Mouse (Mus musculus): Measurements from ENCODE around the gene 6430531B16Rik. TPM values are rescaled to one million over a fixed set of nuclear protein-coding genes. Genes with fewer than 3 reads are reported as not detected.

Gene 6430531B16Rik
- total and polyA plus RNA-seq, 3 experiments, result 0.13 TPM; not detected in 2

GRCm38 (mm10) chr7:139930732-139931131 is 47.8 kb downstream of the 6430531B16Rik start:
- Histone ChIP-seq H3K4me3 (ENCODE audit: control insufficient read depth in 1 of 2, insufficient read depth in 1 of 2, low read depth in 2 of 2, low read length in 2 of 2) (no peak overlapping the region), H3K27ac (ENCODE audit: control insufficient read depth, low read depth, low read length) (no peak overlapping the region), H3K36me3 (ENCODE audit: control insufficient read depth in 1 of 2, insufficient read depth in 2 of 2, low read length in 2 of 2) (no peaks in the 10 kb centered on the region), H3K9ac (ENCODE audit: control insufficient read depth, low read depth, low read length, poor library complexity, severe bottlenecking) (no peak overlapping the region), H3K4me1 (ENCODE audit: control insufficient read depth in 1 of 2, insufficient read depth in 2 of 2, low read length in 2 of 2) (no peaks in the 10 kb centered on the region), H3K79me2 (ENCODE audit: control insufficient read depth, insufficient read depth, low read length, poor library complexity) (no peaks in the 10 kb centered on the region), H3K27me3 (ENCODE audit: control insufficient read depth in 1 of 2, insufficient read depth in 2 of 2, low read length in 2 of 2) (no peaks in the 10 kb centered on the region), H3K9me3 (replicated peaks; ENCODE audit: insufficient read depth, low read length) (no peaks in the 10 kb centered on the region)
- TF ChIP-seq MYB (IDR thresholded peaks at IDR 0.05; ENCODE audit: low read depth, low read length) (no peak), CTCF (IDR thresholded peaks at IDR 0.05 in 2 of 3, conservative IDR thresholded peaks at IDR 0.05 in 1 of 3; ENCODE audit: control insufficient read depth in 1 of 3, insufficient read depth in 1 of 3, low read depth in 2 of 3, low read length in 3 of 3, poor library complexity in 1 of 3, severe bottlenecking in 1 of 3) (peak; percentile 21 to 52 (median 47); a peak in 4 of 6 replicates)
- DNase-seq (ENCODE audit: low read depth, low spot score), result no peak

Other genes starting within 250 kb of the 6430531B16Rik start
- not detected in 2 replicates for gene Adgra1, start 144.6 kb downstream of the 6430531B16Rik start, total RNA-seq (2012; rRNA removed)
- gene Adgra1, start 144.6 kb downstream of the 6430531B16Rik start, polyA plus RNA-seq (2012; ENCODE audit: insufficient read depth in 1 of 2, insufficient read length in 2 of 2, low read depth in 1 of 2, low replicate concordance in 2 of 2, missing spikeins in 1 of 2), result not detected
- 0.07 TPM in 1 of 2 replicates, not detected in the other for gene Kndc1, start 84.1 kb downstream of the 6430531B16Rik start, total RNA-seq (2012; rRNA removed)
- not detected for gene Kndc1, start 84.1 kb downstream of the 6430531B16Rik start, polyA plus RNA-seq (2012; ENCODE audit: insufficient read depth in 1 of 2, insufficient read length in 2 of 2, low read depth in 1 of 2, low replicate concordance in 2 of 2, missing spikeins in 1 of 2)
- not detected in 2 replicates for gene Utf1, start 35.0 kb downstream of the 6430531B16Rik start, total RNA-seq (2012; rRNA removed)
- not detected for gene Utf1, start 35.0 kb downstream of the 6430531B16Rik start, polyA plus RNA-seq (2012; ENCODE audit: insufficient read depth in 1 of 2, insufficient read length in 2 of 2, low read depth in 1 of 2, low replicate concordance in 2 of 2, missing spikeins in 1 of 2)
- gene Adam8, start 13.8 kb upstream of the 6430531B16Rik start, total RNA-seq (2012; rRNA removed), result 0.39 and 0.75 TPM in 2 replicates
- under 1 TPM in 1 of 2 experiments, not detected in 1; 0.50 TPM for gene Adam8, start 13.8 kb upstream of the 6430531B16Rik start, polyA plus RNA-seq (2012; ENCODE audit: insufficient read depth in 1 of 2, insufficient read length in 2 of 2, low read depth in 1 of 2, low replicate concordance in 2 of 2, missing spikeins in 1 of 2)
- gene Zfp511, start 57.6 kb upstream of the 6430531B16Rik start, total RNA-seq (2012; rRNA removed), result 29.4 and 35.6 TPM in 2 replicates
- gene Zfp511, start 57.6 kb upstream of the 6430531B16Rik start, polyA plus RNA-seq (2012; ENCODE audit: insufficient read depth in 1 of 2, insufficient read length in 2 of 2, low read depth in 1 of 2, low replicate concordance in 2 of 2, missing spikeins in 1 of 2), result 10 to 100 TPM in 1 of 2 experiments, not detected in 1; 51.5 TPM
- 27.0 and 27.1 TPM in 2 replicates for gene Tubgcp2, start 57.9 kb upstream of the 6430531B16Rik start, total RNA-seq (2012; rRNA removed)
- 10 to 100 TPM in 1 of 2 experiments, not detected in 1; 43.6 TPM for gene Tubgcp2, start 57.9 kb upstream of the 6430531B16Rik start, polyA plus RNA-seq (2012; ENCODE audit: insufficient read depth in 1 of 2, insufficient read length in 2 of 2, low read depth in 1 of 2, low replicate concordance in 2 of 2, missing spikeins in 1 of 2)
- not detected in 2 replicates for gene Msx3, start 70.3 kb upstream of the 6430531B16Rik start, total RNA-seq (2012; rRNA removed)
- not detected for gene Msx3, start 70.3 kb upstream of the 6430531B16Rik start, polyA plus RNA-seq (2012; ENCODE audit: insufficient read depth in 1 of 2, insufficient read length in 2 of 2, low read depth in 1 of 2, low replicate concordance in 2 of 2, missing spikeins in 1 of 2)
- not detected in 2 replicates for gene Caly, start 103.8 kb upstream of the 6430531B16Rik start, total RNA-seq (2012; rRNA removed)
- under 1 TPM in 1 of 2 experiments, not detected in 1; 0.11 TPM for gene Caly, start 103.8 kb upstream of the 6430531B16Rik start, polyA plus RNA-seq (2012; ENCODE audit: insufficient read depth in 1 of 2, insufficient read length in 2 of 2, low read depth in 1 of 2, low replicate concordance in 2 of 2, missing spikeins in 1 of 2)
- not detected in 2 replicates for gene Prap1, start 114.6 kb upstream of the 6430531B16Rik start, total RNA-seq (2012; rRNA removed)
- not detected for gene Prap1, start 114.6 kb upstream of the 6430531B16Rik start, polyA plus RNA-seq (2012; ENCODE audit: insufficient read depth in 1 of 2, insufficient read length in 2 of 2, low read depth in 1 of 2, low replicate concordance in 2 of 2, missing spikeins in 1 of 2)
- gene Fuom, start 123.7 kb upstream of the 6430531B16Rik start, total RNA-seq (2012; rRNA removed), result 0.36 and 1.1 TPM in 2 replicates
- 10 to 100 TPM in 1 of 2 experiments, not detected in 1; 10.9 TPM for gene Fuom, start 123.7 kb upstream of the 6430531B16Rik start, polyA plus RNA-seq (2012; ENCODE audit: insufficient read depth in 1 of 2, insufficient read length in 2 of 2, low read depth in 1 of 2, low replicate concordance in 2 of 2, missing spikeins in 1 of 2)
- 0.29 TPM in 1 of 2 replicates, not detected in the other for gene Paox, start 137.0 kb upstream of the 6430531B16Rik start, total RNA-seq (2012; rRNA removed)
- under 1 TPM in 1 of 2 experiments, not detected in 1; 0.25 TPM for gene Paox, start 137.0 kb upstream of the 6430531B16Rik start, polyA plus RNA-seq (2012; ENCODE audit: insufficient read depth in 1 of 2, insufficient read length in 2 of 2, low read depth in 1 of 2, low replicate concordance in 2 of 2, missing spikeins in 1 of 2)
- 22.8 and 30.3 TPM in 2 replicates for gene Echs1, start 137.7 kb upstream of the 6430531B16Rik start, total RNA-seq (2012; rRNA removed)
- gene Echs1, start 137.7 kb upstream of the 6430531B16Rik start, polyA plus RNA-seq (2012; ENCODE audit: insufficient read depth in 1 of 2, insufficient read length in 2 of 2, low read depth in 1 of 2, low replicate concordance in 2 of 2, missing spikeins in 1 of 2), result 10 to 100 TPM in 1 of 2 experiments, not detected in 1; 47.7 TPM
- 10.8 and 18.1 TPM in 2 replicates for gene Mtg1, start 158.8 kb upstream of the 6430531B16Rik start, total RNA-seq (2012; rRNA removed)
- gene Mtg1, start 158.8 kb upstream of the 6430531B16Rik start, polyA plus RNA-seq (2012; ENCODE audit: insufficient read depth in 1 of 2, insufficient read length in 2 of 2, low read depth in 1 of 2, low replicate concordance in 2 of 2, missing spikeins in 1 of 2), result 10 to 100 TPM in 1 of 2 experiments, not detected in 1; 38.1 TPM
- gene Sprn, start 176.1 kb upstream of the 6430531B16Rik start, total RNA-seq (2012; rRNA removed), result not detected in 2 replicates
- not detected for gene Sprn, start 176.1 kb upstream of the 6430531B16Rik start, polyA plus RNA-seq (2012; ENCODE audit: insufficient read depth in 1 of 2, insufficient read length in 2 of 2, low read depth in 1 of 2, low replicate concordance in 2 of 2, missing spikeins in 1 of 2)
- not detected in 2 replicates for gene Olfr522, start 186.0 kb upstream of the 6430531B16Rik start, total RNA-seq (2012; rRNA removed)
- not detected for gene Olfr522, start 186.0 kb upstream of the 6430531B16Rik start, polyA plus RNA-seq (2012; ENCODE audit: insufficient read depth in 1 of 2, insufficient read length in 2 of 2, low read depth in 1 of 2, low replicate concordance in 2 of 2, missing spikeins in 1 of 2)
- not detected in 2 replicates for gene Olfr523, start 194.5 kb upstream of the 6430531B16Rik start, total RNA-seq (2012; rRNA removed)
- not detected for gene Olfr523, start 194.5 kb upstream of the 6430531B16Rik start, polyA plus RNA-seq (2012; ENCODE audit: insufficient read depth in 1 of 2, insufficient read length in 2 of 2, low read depth in 1 of 2, low replicate concordance in 2 of 2, missing spikeins in 1 of 2)
- gene Olfr524, start 227.2 kb upstream of the 6430531B16Rik start, total RNA-seq (2012; rRNA removed), result not detected in 2 replicates
- gene Olfr524, start 227.2 kb upstream of the 6430531B16Rik start, polyA plus RNA-seq (2012; ENCODE audit: insufficient read depth in 1 of 2, insufficient read length in 2 of 2, low read depth in 1 of 2, low replicate concordance in 2 of 2, missing spikeins in 1 of 2), result not detected
- not detected in 2 replicates for gene Cd163l1, start 239.5 kb upstream of the 6430531B16Rik start, total RNA-seq (2012; rRNA removed)
- gene Cd163l1, start 239.5 kb upstream of the 6430531B16Rik start, polyA plus RNA-seq (2012; ENCODE audit: insufficient read depth in 1 of 2, insufficient read length in 2 of 2, low read depth in 1 of 2, low replicate concordance in 2 of 2, missing spikeins in 1 of 2), result not detected